Mouse (Mus musculus) stomach, embryonic 16.5 days (tissue): Measurements from ENCODE around the gene Veph1. TPM values are rescaled to one million over a fixed set of nuclear protein-coding genes. Genes with fewer than 3 reads are reported as not detected.

ENCODE experiments used
- ATAC-seq: fragments of 200-750 bp; cut with Nextera tagmentation; 2 replicates; pipeline ENCODE4 v1.8.0; 2017; ENCODE audit warnings: moderate number of reproducible peaks, moderate TSS enrichment; ENCODE audit not compliant: insufficient read depth, low FRiP score
- H3K27ac ChIP-seq: fragments of 300-500 bp; sonication (generic); 2 replicates; pipeline ENCODE4 v1.5.1; 2014; ENCODE audit warnings: low read length
- H3K27me3 ChIP-seq: fragments of 300-500 bp; sonication (generic); 2 replicates; pipeline ENCODE4 v1.6.1; 2014; ENCODE audit warnings: low read length, control low read depth, mixed read lengths; ENCODE audit not compliant: control insufficient read depth, insufficient read depth
- H3K36me3 ChIP-seq: fragments of 300-500 bp; sonication (generic); 2 replicates; pipeline ENCODE4 v1.6.1; 2014; ENCODE audit warnings: low read length; ENCODE audit not compliant: control insufficient read depth, insufficient read depth
- H3K4me1 ChIP-seq: fragments of 300-500 bp; sonication (generic); 2 replicates; pipeline ENCODE4 v1.6.1; 2014; ENCODE audit warnings: low read length, control low read depth, mixed read lengths; ENCODE audit not compliant: control insufficient read depth, insufficient read depth
- H3K4me2 ChIP-seq: fragments of 300-500 bp; sonication (generic); 2 replicates; pipeline ENCODE4 v1.6.1; 2014; ENCODE audit warnings: low read depth, low read length, mixed read lengths
- H3K4me3 ChIP-seq: fragments of 300-500 bp; sonication (generic); replicated peaks from 2 replicates; pipeline ENCODE4 v1.5.1; 2014; ENCODE audit warnings: mild to moderate bottlenecking, low read length
- H3K9ac ChIP-seq: fragments of 300-500 bp; sonication (generic); 2 replicates; pipeline ENCODE4 v1.6.1; 2014; ENCODE audit warnings: low read length
- H3K9me3 ChIP-seq: fragments of 300-500 bp; sonication (generic); replicated peaks from 2 replicates; pipeline ENCODE4 v1.6.1; 2016; ENCODE audit warnings: low read length, control low read depth; ENCODE audit not compliant: control insufficient read depth
- WGBS: fragments of 180-500 bp; shearing (Covaris S2); extraction: QIAGEN DNeasy Blood & Tissue Kit; methylation state at CpG from one replicate; pipeline ENCODE4 v1.1.7; 2014; 5-methylcytosine and 5-hydroxymethylcytosine counted together
- polyA plus RNA-seq: library from polyadenylated mRNA; unstranded; fragments of >200 nt; fragmentation: Nextera tagmentation; extraction: Ambion mirVana; gene quantifications from 2 replicates; pipeline ENCODE4 v1.2.1, GENCODE M21; 2015

Veph1 gene
- polyA plus RNA-seq, 1 experiment from 2014 or later, result 0.05 TPM

DNA sequence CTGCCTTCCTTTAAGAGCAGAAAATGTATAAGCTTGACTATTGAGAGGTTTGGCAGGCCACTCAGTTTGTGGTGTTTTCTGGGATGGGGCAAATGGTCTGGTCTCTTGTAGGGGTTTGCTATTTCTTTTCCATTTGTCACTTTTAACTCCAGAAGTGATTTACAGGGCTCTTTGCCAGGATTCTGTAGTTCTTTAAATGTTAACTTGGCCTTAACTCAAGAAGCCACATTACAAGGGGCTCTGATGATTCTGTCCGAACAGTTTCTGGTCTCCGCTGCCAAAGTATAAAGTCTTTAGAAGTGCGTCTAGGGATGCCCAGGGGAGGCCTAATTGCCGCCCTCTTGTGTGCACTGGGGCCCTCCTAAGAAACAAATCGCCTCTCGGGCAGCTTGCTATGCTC is 134.0 kb downstream of the Veph1 start:
- Histone ChIP-seq H3K9me3 (no peaks in the 10 kb centered on the region), H3K4me1 (no peaks in the 10 kb centered on the region; the same call in 1 of the 2 replicates), H3K4me2 (no peak overlapping the region), H3K36me3 (no peaks in the 10 kb centered on the region), H3K27ac (no peak overlapping the region), H3K9ac (no peak overlapping the region), H3K4me3 (no peak overlapping the region), H3K27me3 (no peaks in the 10 kb centered on the region)
- ATAC-seq, result no peak
- 48% methylated on average over 6 of the region's 6 CpGs for WGBS

DNA sequence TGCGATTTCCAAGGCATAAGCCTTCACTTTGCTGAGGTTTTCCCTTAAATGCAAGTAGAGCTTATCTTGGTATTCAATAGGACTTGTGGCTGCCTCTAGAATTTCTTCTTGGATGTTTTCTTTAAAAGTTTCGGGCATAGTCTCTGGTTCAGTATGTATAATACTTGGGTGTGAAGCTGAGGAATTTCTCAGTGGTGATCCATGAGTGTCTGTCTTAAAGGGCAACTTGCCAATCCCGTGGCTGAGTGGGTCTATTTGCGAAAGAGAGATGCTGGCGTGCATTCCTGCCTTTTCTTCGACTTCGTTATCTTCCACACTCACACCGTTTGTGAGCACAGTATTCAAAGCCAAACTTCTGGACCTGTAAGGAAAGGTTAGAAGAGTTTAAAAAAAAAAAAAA is 138.7 kb downstream of the Veph1 start:
- H3K4me3 ChIP-seq, result no peak overlapping the region
- no peak for ATAC-seq
- H3K9me3 ChIP-seq, result no peaks in the 10 kb centered on the region
- no peak overlapping the region for H3K4me2 ChIP-seq
- 68% methylated on average over 8 of the region's 8 CpGs for WGBS
- no peaks in the 10 kb centered on the region for H3K36me3 ChIP-seq
- H3K27me3 ChIP-seq, result no peaks in the 10 kb centered on the region
- H3K27ac ChIP-seq, result no peak overlapping the region
- no peaks in the 10 kb centered on the region for H3K4me1 ChIP-seq
- no peak overlapping the region for H3K9ac ChIP-seq

DNA sequence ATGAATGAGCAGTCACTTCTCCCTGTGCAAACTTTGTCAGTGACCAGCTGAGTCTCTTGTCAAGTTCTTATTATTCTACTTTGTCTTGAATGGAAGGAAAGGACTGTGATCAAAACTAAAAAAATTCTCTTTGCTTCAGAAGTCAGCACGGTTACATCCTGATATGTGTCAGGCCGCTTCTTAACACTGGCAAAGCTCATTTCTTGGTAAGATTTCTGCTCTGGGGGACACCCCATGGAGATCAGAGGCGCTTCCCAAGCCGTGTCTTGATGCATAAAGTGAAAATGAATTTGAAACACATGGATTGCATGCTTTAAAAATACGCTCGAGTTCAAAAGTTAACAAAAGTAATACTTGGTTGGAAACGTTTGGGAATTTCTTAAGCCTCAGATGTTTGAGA is 159.0 kb downstream of the Veph1 start:
- no peak for ATAC-seq
- Histone ChIP-seq H3K4me2 (no peak overlapping the region), H3K4me1 (no peaks in the 10 kb centered on the region), H3K27me3 (no peaks in the 10 kb centered on the region), H3K9ac (no peak overlapping the region), H3K36me3 (no peaks in the 10 kb centered on the region), H3K27ac (no peak overlapping the region), H3K4me3 (no peak overlapping the region), H3K9me3 (no peaks in the 10 kb centered on the region)
- WGBS, result 69% methylated on average over 7 of the region's 7 CpGs

DNA sequence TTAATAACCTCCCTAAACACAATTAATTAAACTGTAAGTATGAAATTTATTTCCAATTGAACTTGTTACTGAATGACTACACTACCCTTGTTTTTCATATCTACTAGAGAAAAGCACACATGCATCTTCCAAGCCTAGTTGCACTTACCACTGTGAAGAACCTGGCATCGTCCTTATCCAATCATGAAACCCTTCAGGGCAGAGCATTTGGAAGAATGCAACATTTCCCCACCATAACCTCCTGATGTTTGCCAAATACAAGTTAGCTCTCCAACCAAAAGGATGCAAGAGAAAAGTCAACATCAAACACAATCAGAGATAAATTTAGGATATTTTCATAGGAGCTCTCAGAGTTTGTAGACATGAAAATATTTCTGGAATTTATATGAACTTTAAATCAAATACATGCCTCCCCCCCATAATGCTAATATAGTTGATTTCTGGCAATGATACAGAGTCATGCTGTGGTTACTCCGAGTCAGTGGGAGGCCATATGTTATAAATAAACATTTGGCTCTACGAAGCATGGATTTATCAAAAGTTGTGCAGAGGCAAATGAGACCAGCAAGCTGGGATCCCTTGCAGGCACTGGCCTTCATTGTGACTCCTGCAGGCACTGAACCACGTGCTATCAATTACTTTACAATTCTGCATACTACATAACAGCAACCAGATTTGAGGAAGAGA is 165.2 kb downstream of the Veph1 start:
- H3K9me3 ChIP-seq, result no peaks in the 10 kb centered on the region
- WGBS, result 42% methylated on average over 4 of the region's 4 CpGs
- ATAC-seq, result no peak
- no peaks in the 10 kb centered on the region for H3K4me1 ChIP-seq
- H3K36me3 ChIP-seq, result no peaks in the 10 kb centered on the region
- no peak overlapping the region for H3K27ac ChIP-seq
- H3K27me3 ChIP-seq, result no peaks in the 10 kb centered on the region
- H3K4me2 ChIP-seq, result no peak overlapping the region
- no peak overlapping the region for H3K9ac ChIP-seq
- no peak overlapping the region for H3K4me3 ChIP-seq

DNA sequence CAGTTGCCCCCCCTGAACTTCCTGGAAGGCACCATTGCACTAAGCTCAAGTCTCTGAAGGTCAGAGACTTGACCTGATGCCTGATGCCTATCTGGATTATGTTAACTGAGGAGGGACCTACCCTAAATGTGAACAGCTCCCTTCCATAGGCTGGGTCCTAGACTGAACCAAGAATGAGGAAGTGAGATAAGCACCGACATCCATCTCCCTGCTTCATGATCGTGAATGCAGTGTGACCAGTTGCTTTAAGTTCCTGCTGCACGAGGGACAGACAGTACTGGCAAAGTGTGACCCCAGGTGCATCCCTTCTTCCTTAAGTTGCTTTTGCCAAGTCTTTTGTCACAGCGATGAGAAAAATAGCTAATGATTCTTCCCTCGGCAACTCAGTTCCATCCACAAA is 166.9 kb downstream of the Veph1 start:
- H3K9ac ChIP-seq, result no peak overlapping the region
- 43% methylated on average over 5 of the region's 5 CpGs for WGBS
- no peak for ATAC-seq

DNA sequence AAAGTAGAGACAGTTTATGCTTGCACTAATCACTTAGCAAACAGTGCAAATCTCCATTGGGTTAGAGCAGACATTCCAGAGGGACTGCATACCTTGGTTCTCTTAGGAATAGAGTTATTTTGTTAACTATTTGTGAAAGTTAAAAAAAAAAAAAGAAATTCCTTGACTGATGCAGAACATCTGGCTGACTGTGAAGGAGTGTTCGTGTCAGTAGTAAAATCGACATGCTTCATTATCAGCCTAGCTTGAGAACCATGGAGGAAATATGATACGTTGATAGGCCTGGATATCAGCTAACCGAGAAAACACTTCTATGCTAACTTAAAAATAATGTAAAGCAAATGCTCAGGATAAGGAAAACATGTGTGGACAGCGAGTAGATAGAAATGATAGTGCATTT is 191.1 kb downstream of the Veph1 start:
- H3K4me1 ChIP-seq, result no peaks in the 10 kb centered on the region
- H3K27ac ChIP-seq, result no peak overlapping the region
- no peak overlapping the region for H3K9ac ChIP-seq
- no peak overlapping the region for H3K4me2 ChIP-seq
- H3K27me3 ChIP-seq, result no peaks in the 10 kb centered on the region
- H3K9me3 ChIP-seq, result no peaks in the 10 kb centered on the region
- ATAC-seq, result no peak
- WGBS, result 28% methylated on average over 5 of the region's 5 CpGs
- H3K4me3 ChIP-seq, result no peak overlapping the region
- H3K36me3 ChIP-seq, result no peaks in the 10 kb centered on the region

More for the DNA sequence above, 166.9 kb downstream of the Veph1 start:
- Histone ChIP-seq H3K27ac (no peak overlapping the region), H3K4me3 (no peak overlapping the region), H3K27me3 (no peaks in the 10 kb centered on the region), H3K4me1 (no peaks in the 10 kb centered on the region), H3K36me3 (no peaks in the 10 kb centered on the region), H3K4me2 (no peak overlapping the region), H3K9me3 (no peaks in the 10 kb centered on the region)

DNA sequence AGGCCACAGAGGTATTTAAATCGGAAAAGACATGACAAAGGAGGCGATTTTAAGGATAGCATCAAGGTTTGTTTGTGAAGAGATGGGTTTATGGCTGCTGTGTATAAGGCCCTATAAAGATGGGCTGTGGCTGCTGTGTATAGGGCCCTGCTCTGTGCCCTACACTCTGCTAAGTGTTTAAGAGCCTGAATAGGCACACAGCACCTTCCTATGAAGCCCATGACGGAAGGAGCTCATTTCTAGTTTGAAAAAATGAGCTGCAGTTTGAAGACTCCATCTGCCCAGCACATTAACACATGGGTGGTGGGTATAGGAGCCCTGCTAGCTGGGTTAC is 194.1 kb downstream of the Veph1 start:
- Histone ChIP-seq H3K4me3 (no peak overlapping the region), H3K27me3 (no peaks in the 10 kb centered on the region), H3K4me1 (no peaks in the 10 kb centered on the region), H3K9ac (no peak overlapping the region), H3K27ac (no peak overlapping the region), H3K4me2 (no peak overlapping the region), H3K9me3 (no peaks in the 10 kb centered on the region), H3K36me3 (no peaks in the 10 kb centered on the region)
- no peak for ATAC-seq
- WGBS, result 89% methylated on average over 3 of the region's 3 CpGs

DNA sequence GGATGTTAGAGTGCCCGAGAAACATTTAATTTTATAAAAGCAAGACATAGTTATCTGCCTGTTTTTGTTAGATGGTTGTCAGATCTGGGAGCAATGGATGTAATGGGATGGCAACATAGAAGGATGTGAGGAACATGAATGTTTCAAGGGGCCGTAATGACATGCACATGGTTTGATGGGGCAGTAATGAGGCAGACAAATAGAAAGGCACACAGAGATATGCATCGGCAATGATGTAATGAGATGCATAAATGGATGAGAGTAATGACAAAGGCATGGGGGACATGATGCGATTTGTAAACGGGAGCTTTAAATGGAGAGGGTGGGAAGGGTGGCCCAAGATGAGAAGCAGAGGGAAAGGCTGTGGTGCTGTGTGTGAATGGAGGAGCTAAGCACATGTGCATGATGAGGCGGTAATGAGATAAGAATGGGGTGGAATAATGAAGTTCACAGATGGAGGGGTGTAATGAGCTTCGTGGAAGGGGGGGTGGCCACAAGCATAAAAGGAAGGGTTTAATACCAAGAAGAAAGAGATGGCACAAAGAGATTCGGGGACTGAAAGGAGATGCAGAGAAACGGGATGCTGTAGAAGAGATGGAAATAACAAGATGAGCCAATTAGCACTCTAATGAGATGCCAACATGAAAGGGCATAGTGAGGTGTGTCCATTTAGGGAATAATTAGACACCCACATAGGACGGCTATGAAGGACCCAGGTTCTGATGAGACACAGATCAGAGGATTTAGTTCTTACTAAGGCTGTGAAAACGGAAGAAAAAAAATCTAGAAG is 194.6 kb downstream of the Veph1 start:
- no peaks in the 10 kb centered on the region for H3K4me1 ChIP-seq
- no peaks in the 10 kb centered on the region for H3K36me3 ChIP-seq
- no peak for ATAC-seq
- H3K4me2 ChIP-seq, result no peak overlapping the region
- H3K9me3 ChIP-seq, result no peaks in the 10 kb centered on the region
- no peak overlapping the region for H3K4me3 ChIP-seq
- 85% methylated on average over 11 of the region's 11 CpGs for WGBS
- H3K27me3 ChIP-seq, result no peaks in the 10 kb centered on the region
- H3K27ac ChIP-seq, result no peak overlapping the region
- H3K9ac ChIP-seq, result no peak overlapping the region

DNA sequence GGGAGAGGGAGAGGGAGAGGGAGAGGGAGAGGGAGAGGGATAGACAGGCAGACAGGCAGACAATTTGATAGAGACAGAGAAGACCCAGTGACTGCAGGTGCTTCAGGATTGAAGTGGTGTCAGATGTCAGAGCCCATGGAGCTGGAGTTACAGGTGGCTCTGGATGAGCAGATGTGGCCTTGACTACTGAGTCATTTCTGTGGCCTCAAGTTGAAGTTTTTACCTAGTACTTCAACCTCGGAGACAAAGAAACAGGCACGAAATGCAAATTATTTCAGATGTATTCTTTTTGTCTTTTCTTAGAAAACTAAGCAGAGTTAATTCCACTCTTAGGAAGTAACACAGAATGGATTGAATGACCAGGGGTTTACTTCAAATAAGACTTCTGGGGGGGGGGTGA is 195.6 kb downstream of the Veph1 start:
- no peak overlapping the region for H3K4me2 ChIP-seq
- H3K36me3 ChIP-seq, result no peaks in the 10 kb centered on the region
- H3K4me3 ChIP-seq, result no peak overlapping the region
- no peak for ATAC-seq
- WGBS, result 95% methylated on average over 2 of the region's 2 CpGs
- H3K4me1 ChIP-seq, result no peaks in the 10 kb centered on the region
- H3K27me3 ChIP-seq, result no peaks in the 10 kb centered on the region
- no peaks in the 10 kb centered on the region for H3K9me3 ChIP-seq
- no peak overlapping the region for H3K27ac ChIP-seq
- no peak overlapping the region for H3K9ac ChIP-seq
